Mouse (Mus musculus) CH12.LX (cell line): ENCODE measurements around the gene Gpsm1. TPM values are rescaled to one million over a fixed set of nuclear protein-coding genes. Genes with fewer than 3 reads are reported as not detected.

Experiments
- DNase-seq: peaks from one replicate; pipeline ENCODE4 v3.0.0-alpha.2; 2013; ENCODE audit errors: extremely low read depth
- H3K27ac ChIP-seq: 2 replicates; pipeline ENCODE4 v1.5.1; 2012; ENCODE audit warnings: low read depth, mild to moderate bottlenecking, control low read depth, moderate library complexity; ENCODE audit not compliant: insufficient read depth
- H3K27me3 ChIP-seq: replicated peaks from 2 replicates; pipeline ENCODE3; 2012; ENCODE audit warnings: inconsistent platforms
- H3K36me3 ChIP-seq, 2 experiments: replicated peaks in 1 of 2; 2 replicates each; pipeline versions ENCODE3 to v1.6.1; 2012; ENCODE audit warnings: inconsistent platforms in 1 of 2, low read length in 1 of 2, mild to moderate bottlenecking in 1 of 2, mixed read lengths in 1 of 2, moderate library complexity in 1 of 2; ENCODE audit not compliant: control insufficient read depth in 1 of 2, insufficient read depth in 1 of 2
- H3K4me1 ChIP-seq, 2 experiments: 2 replicates each; pipeline ENCODE4 v1.6.1; 2012; ENCODE audit warnings: inconsistent platforms in 1 of 2, moderate library complexity in 1 of 2; ENCODE audit not compliant: insufficient read depth in 2 of 2, control insufficient read depth in 1 of 2
- H3K4me2 ChIP-seq: 2 replicates; pipeline ENCODE4 v1.6.1; 2012; ENCODE audit warnings: low read depth, mild to moderate bottlenecking, control low read depth; ENCODE audit not compliant: poor library complexity, insufficient read depth, severe bottlenecking
- H3K4me3 ChIP-seq, 3 experiments: fragments of 150-350 bp in 1 of 3; sonication (generic) in 1 of 3; replicated peaks in 1 of 3; 2 replicates each; pipeline versions ENCODE3 to v1.5.1; 2011 to 2012; ENCODE audit warnings: low read depth in 2 of 3, low read length in 2 of 3, mild to moderate bottlenecking in 2 of 3, moderate library complexity in 2 of 3, control low read depth in 1 of 3, improper control_type of control experiment in 1 of 3, inconsistent platforms in 1 of 3, mixed read lengths in 1 of 3; ENCODE audit not compliant: poor library complexity in 1 of 3
- H3K79me2 ChIP-seq: replicated peaks from 2 replicates; pipeline ENCODE4 v1.6.1; 2012; ENCODE audit warnings: mild to moderate bottlenecking, moderate library complexity; ENCODE audit not compliant: control insufficient read depth, poor library complexity, insufficient read depth, severe bottlenecking; ENCODE audit errors: extremely low read depth
- H3K9ac ChIP-seq: 2 replicates; pipeline ENCODE4 v1.6.1; 2012; ENCODE audit warnings: low read depth, mild to moderate bottlenecking, control low read depth, moderate library complexity; ENCODE audit not compliant: insufficient read depth
- H3K9me3 ChIP-seq: replicated peaks from 2 replicates; pipeline ENCODE3; 2012; ENCODE audit warnings: low read length, inconsistent platforms, mixed read lengths
- E2F4 ChIP-seq: IDR thresholded peaks from 2 replicates; pipeline ENCODE4 v1.6.1; 2011; ENCODE audit warnings: low read depth, low read length, improper control_type of control experiment; ENCODE audit not compliant: insufficient replicate concordance
- ETS1 ChIP-seq: conservative IDR thresholded peaks from 2 replicates; pipeline ENCODE4 v1.6.1; 2012; ENCODE audit warnings: low read depth, mild to moderate bottlenecking, inconsistent platforms, low read length, improper control_type of control experiment, moderate library complexity
- MAX ChIP-seq: IDR thresholded peaks from 2 replicates; pipeline ENCODE4 v1.6.1; 2011; ENCODE audit warnings: low read length, improper control_type of control experiment
- MAZ ChIP-seq: IDR thresholded peaks from 2 replicates; pipeline ENCODE4 v1.6.1; 2012; ENCODE audit warnings: low read depth, mild to moderate bottlenecking, inconsistent platforms, low read length, improper control_type of control experiment, moderate library complexity
- MEF2A ChIP-seq: IDR thresholded peaks from 2 replicates; pipeline ENCODE4 v1.6.1; 2014; ENCODE audit warnings: low read depth, mild to moderate bottlenecking, inconsistent platforms, low read length, improper control_type of control experiment, borderline replicate concordance
- MXI1 ChIP-seq: IDR thresholded peaks from 2 replicates; pipeline ENCODE4 v1.6.1; 2011; ENCODE audit warnings: mild to moderate bottlenecking, low read depth, low read length, improper control_type of control experiment
- MYC ChIP-seq: IDR thresholded peaks from 2 replicates; pipeline ENCODE4 v1.6.1; 2011; ENCODE audit warnings: low read depth, mild to moderate bottlenecking, improper control_type of control experiment, low read length
- NELFE ChIP-seq: IDR thresholded peaks from 2 replicates; pipeline ENCODE4 v1.6.1; 2011; ENCODE audit warnings: low read depth, low read length, improper control_type of control experiment
- PAX5 ChIP-seq: IDR thresholded peaks from 2 replicates; pipeline ENCODE4 v1.6.1; 2012; ENCODE audit warnings: low read length, inconsistent platforms, mixed read lengths
- RAD21 ChIP-seq: IDR thresholded peaks from 2 replicates; pipeline ENCODE4 v1.6.1; 2011; ENCODE audit warnings: low read depth, mild to moderate bottlenecking, low read length, improper control_type of control experiment, moderate library complexity
- RCOR1 ChIP-seq: conservative IDR thresholded peaks from 2 replicates; pipeline ENCODE4 v1.6.1; 2012; ENCODE audit warnings: low read depth, mild to moderate bottlenecking, inconsistent platforms, low read length, improper control_type of control experiment
- SIN3A ChIP-seq: IDR thresholded peaks from 2 replicates; pipeline ENCODE4 v1.6.1; 2012; ENCODE audit warnings: low read length, improper control_type of control experiment, inconsistent platforms
- TCF12 ChIP-seq: IDR thresholded peaks from 2 replicates; pipeline ENCODE4 v1.6.1; 2014; ENCODE audit warnings: low read depth, mild to moderate bottlenecking, inconsistent platforms, low read length, improper control_type of control experiment
- ZMIZ1 ChIP-seq: IDR thresholded peaks from 2 replicates; pipeline ENCODE4 v1.6.1; 2012; ENCODE audit warnings: low read depth, mild to moderate bottlenecking, inconsistent platforms, low read length, improper control_type of control experiment
- dilution Hi-C: fragments of 300-500 bp; cut with MboI; formaldehyde crosslinking; loops from 2 replicates; pipeline ENCODE4 v1.14.3; 2020; ENCODE audit warnings: low sequenced_read_pairs; ENCODE audit not compliant: extremely low pct_unique_long_range_greater_than_20kb, extremely low pct_ligation_motif_present
- in situ Hi-C: fragments of 300-500 bp; cut with MboI; formaldehyde crosslinking; loops from 3 replicates; pipeline ENCODE4 v1.14.3; 2019; ENCODE audit warnings: low sequenced_read_pairs, low pct_ligation_motif_present, low pct_unique_long_range_greater_than_20kb, mixed read lengths
- polyA plus RNA-seq: library from polyadenylated mRNA; unstranded; fragments of >175 nt; gene quantifications from 2 replicates; pipeline ENCODE4 v1.2.1, GENCODE M21; 2012; ENCODE audit warnings: low read depth; ENCODE audit not compliant: insufficient read length
- total RNA-seq, 2 experiments: library from RNA; depleted of rRNA; stranded (reverse); fragments of 300-350 nt in 1 of 2; fragments of >200 nt in 1 of 2; gene quantifications; 2 replicates each; pipeline ENCODE4 v1.2.3; 2012 to 2014

The Gpsm1 gene
- total and polyA plus RNA-seq, 3 experiments, result 3.2 to 8.1 (median 3.6) TPM

DNA sequence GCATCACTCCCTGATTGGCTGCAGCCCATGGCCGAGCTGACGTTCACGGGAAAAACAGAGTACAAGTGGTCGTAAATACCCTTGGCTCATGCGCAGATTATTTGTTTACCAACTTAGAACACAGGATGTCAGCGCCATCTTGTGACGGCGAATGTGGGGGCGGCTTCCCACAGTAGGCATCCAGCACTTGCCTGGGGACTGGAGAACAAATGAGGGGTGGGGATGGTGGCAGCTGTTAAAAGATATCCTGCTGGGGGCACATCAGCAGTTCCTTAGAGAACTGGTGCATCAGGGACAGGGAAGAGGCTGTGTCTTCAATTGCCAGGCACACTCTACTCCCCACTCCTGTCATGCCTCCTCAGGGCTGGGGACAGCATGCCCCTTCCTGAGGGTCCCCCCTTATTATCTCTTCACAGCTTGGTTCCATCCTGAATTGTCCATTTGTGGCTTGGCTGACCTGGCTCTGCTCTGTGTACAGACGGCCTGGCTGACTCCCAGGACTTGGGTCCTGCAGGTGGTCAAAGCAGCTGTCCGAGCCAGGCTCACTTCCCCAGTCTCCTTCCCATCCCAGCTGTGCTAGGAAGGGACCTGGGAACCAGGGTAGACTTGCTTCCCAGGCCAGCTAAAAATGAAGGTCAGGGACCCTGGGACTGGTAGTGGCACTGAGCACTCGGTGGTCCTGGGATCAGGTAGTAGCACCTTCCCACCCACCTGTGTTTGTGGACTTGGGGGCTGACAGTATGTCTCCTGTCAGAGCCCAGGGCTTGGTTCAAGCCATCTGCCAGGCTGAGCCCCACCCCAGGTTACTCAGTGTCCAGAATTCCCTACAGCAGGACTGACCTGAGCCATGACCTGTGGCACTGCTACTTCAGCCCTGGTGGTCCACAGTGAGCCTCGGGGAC is 23.2 kb downstream of the Gpsm1 start:
- Histone ChIP-seq H3K27me3 (no peaks in the 10 kb centered on the region), H3K9ac (no peak overlapping the region)

DNA sequence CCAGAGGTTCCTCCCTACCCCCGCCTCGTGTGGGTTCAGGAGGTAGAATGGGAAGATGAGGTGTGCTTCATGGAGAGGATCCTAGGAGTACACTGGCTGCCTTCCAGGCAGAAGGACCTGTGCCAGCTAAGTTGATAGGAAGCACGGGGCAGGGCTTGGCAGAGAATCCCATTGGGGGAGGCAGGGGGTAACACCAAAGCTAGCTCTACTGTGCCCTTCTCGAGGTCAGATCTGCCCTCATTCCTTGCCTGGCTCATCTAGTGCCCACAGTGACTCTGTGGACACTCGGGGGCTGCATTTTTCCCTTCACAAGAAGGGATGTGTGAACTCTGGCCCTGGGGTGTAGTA is 23.9 kb downstream of the Gpsm1 start:
- in situ Hi-C loops, result no loop called here

More for the DNA sequence above, 23.2 kb downstream of the Gpsm1 start:
- in situ Hi-C loops, result no loop called here
- H3K4me2 ChIP-seq, result no peak overlapping the region
- no peak overlapping the region for H3K27ac ChIP-seq
- H3K4me3 ChIP-seq, result no peak overlapping the region
- peaks cover 8 to 48% of the 10 kb centered on the region in 2 experiments; a peak in 3 of 4 replicates for H3K4me1 ChIP-seq
- no peak for TF ChIP-seq RAD21
- TF ChIP-seq NELFE, result no peak
- TF ChIP-seq E2F4, result no peak
- TF ChIP-seq, all 38 proteins: peak for 0
- H3K79me2 ChIP-seq, result no peaks in the 10 kb centered on the region
- peaks cover 0 to 6% of the 10 kb centered on the region in 2 experiments for H3K36me3 ChIP-seq
- no peak for DNase-seq
- H3K9me3 ChIP-seq, result no peaks in the 10 kb centered on the region
- dilution Hi-C loops, result no loop called here

DNA sequence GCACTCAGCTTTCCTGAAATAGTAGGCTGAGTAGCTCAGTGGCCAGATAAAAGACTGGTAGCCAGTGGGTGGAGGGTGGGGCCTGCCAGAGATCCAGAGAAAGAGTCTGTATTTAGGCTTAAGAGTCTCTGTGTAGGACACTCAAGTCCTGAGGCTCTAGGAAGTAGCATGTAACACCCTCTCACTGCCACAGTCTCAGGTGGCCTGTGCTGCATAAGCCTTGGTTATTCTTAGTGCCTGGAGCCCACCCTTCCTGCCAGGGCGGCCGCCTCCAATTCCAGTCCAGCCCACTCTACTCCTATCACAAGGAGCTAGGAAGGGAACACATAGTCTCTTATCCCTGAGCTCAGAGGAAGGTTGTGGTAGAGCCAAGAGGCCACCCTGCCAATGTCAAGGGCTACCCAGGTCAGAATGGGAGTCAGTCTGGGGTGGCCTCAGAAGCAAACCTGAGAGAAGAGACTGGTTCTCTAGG is 26.2 kb downstream of the Gpsm1 start:
- no peaks in the 10 kb centered on the region for H3K27me3 ChIP-seq
- in situ Hi-C loops (no loop called here), dilution Hi-C loops (no loop called here)
- no peaks in the 10 kb centered on the region for H3K9me3 ChIP-seq
- TF ChIP-seq MYC (no peak), E2F4 (no peak), ZMIZ1 (no peak), MAZ (no peak), MXI1 (no peak), SIN3A (no peak), PAX5 (no peak), TCF12 (no peak), RAD21 (no peak), MEF2A (no peak), ETS1 (no peak)
- no peak overlapping the region for H3K9ac ChIP-seq
- DNase-seq, result no peak
- no peak overlapping the region for H3K4me3 ChIP-seq
- H3K79me2 ChIP-seq, result no peaks in the 10 kb centered on the region
- no peak overlapping the region for H3K4me2 ChIP-seq
- H3K36me3 ChIP-seq, result peaks cover 0 to 8% of the 10 kb centered on the region in 2 experiments
- H3K27ac ChIP-seq, result no peak overlapping the region
- H3K4me1 ChIP-seq, result peaks cover 8 to 48% of the 10 kb centered on the region in 2 experiments; a peak in 3 of 4 replicates

More for the DNA sequence above, 23.9 kb downstream of the Gpsm1 start:
- Histone ChIP-seq H3K27me3 (no peaks in the 10 kb centered on the region), H3K4me3 (no peak overlapping the region), H3K9me3 (no peaks in the 10 kb centered on the region), H3K9ac (no peak overlapping the region), H3K4me1 (peaks cover 8 to 48% of the 10 kb centered on the region in 2 experiments; a peak in 3 of 4 replicates), H3K27ac (no peak overlapping the region), H3K79me2 (no peaks in the 10 kb centered on the region), H3K36me3 (peaks cover 0 to 6% of the 10 kb centered on the region in 2 experiments), H3K4me2 (no peak overlapping the region)
- no peak for TF ChIP-seq MAX
- no peak for TF ChIP-seq RCOR1
- dilution Hi-C loops, result no loop called here
- no peak for DNase-seq
